Mouse (Mus musculus) C2C12 (cell line): Measurements from ENCODE around the gene Snx25.

Experiments used
- CEBPB ChIP-seq: IDR thresholded peaks from one replicate; pipeline ENCODE4 v1.6.1; 2011; ENCODE audit warnings: low read depth, mild to moderate bottlenecking, control low read depth, moderate library complexity
- CTCF ChIP-seq: IDR thresholded peaks from one replicate; pipeline ENCODE4 v1.5.1; 2011; ENCODE audit not compliant: control insufficient read depth, insufficient read depth, insufficient read length
- FOSL1 ChIP-seq: IDR thresholded peaks from one replicate; pipeline ENCODE4 v1.8.0; 2011; ENCODE audit warnings: mild to moderate bottlenecking, low read length; ENCODE audit not compliant: poor library complexity, insufficient read depth, severe bottlenecking
- MAX ChIP-seq: IDR thresholded peaks from one replicate; pipeline ENCODE4 v1.6.1; 2011; ENCODE audit warnings: mild to moderate bottlenecking, control low read depth
- MYOD1 ChIP-seq: IDR thresholded peaks from one replicate; pipeline ENCODE4 v1.6.1; 2011; ENCODE audit warnings: low read depth; ENCODE audit not compliant: control insufficient read depth, insufficient read length
- USF1 ChIP-seq: IDR thresholded peaks from one replicate; pipeline ENCODE4 v1.6.1; 2011; ENCODE audit warnings: low read depth, mild to moderate bottlenecking, control low read depth, moderate library complexity

- no peak for TF ChIP-seq MYOD1
- TF ChIP-seq CTCF: no peak
- no peak for TF ChIP-seq MAX
- no peak for TF ChIP-seq USF1
- no peak for TF ChIP-seq CEBPB
- no peak for TF ChIP-seq FOSL1
Observed at GRCm38 (mm10) chr8:46078866-46079265, 73.1 kb downstream of the Snx25 start.
